Mouse (Mus musculus) urinary bladder, postnatal 14 days (tissue): ENCODE data around the gene Arhgap1.

ENCODE experiments used
- DNase-seq: peaks from one replicate; pipeline ENCODE4 v3.0.0; 2021; ENCODE audit warnings: low spot score

The Arhgap1 gene

GRCm38 (mm10) chr2:91696225-91696590, 46.5 kb downstream of the Arhgap1 start:
- no peak for DNase-seq

- DNase-seq: no peak
These were observed 49.6 kb downstream of the Arhgap1 start for GRCm38 (mm10) chr2:91699225-91699624.

DNA sequence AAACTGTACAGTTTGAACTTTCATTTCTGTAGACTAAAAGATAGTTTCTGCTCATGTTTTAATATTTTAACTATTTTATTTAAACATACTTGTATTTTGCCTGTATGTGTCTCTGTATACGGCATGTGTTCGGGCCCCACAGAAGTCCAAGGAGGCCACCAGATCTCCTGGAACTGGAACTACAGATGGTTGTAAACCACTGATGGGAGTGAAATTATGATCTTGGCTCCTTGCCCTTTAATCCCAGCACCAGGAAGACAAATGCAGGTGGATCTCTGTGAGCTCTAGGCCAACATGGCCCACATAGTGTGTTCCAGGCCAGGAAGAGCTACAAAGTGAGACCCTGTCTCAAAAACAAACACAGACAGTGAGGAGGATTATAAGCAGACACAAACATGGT, 51.7 kb downstream of the Arhgap1 start:
- DNase-seq: no peak

GRCm38 (mm10) chr2:91705736-91706135, 56.1 kb downstream of the Arhgap1 start:
- DNase-seq: no peak

- DNase-seq: no peak
These were observed 56.8 kb downstream of the Arhgap1 start for GRCm38 (mm10) chr2:91706456-91706855.

GRCm38 (mm10) chr2:91708361-91708760, 58.7 kb downstream of the Arhgap1 start:
- no peak for DNase-seq

- DNase-seq: peak; percentile 94
These were observed 60.9 kb downstream of the Arhgap1 start, which contains the start of the genes Atg13 and Harbi1 for GRCm38 (mm10) chr2:91710272-91711234. Atg13 (minus strand) TSS chr2:91710576. Harbi1 (plus strand) TSS chr2:91710852.

DNA sequence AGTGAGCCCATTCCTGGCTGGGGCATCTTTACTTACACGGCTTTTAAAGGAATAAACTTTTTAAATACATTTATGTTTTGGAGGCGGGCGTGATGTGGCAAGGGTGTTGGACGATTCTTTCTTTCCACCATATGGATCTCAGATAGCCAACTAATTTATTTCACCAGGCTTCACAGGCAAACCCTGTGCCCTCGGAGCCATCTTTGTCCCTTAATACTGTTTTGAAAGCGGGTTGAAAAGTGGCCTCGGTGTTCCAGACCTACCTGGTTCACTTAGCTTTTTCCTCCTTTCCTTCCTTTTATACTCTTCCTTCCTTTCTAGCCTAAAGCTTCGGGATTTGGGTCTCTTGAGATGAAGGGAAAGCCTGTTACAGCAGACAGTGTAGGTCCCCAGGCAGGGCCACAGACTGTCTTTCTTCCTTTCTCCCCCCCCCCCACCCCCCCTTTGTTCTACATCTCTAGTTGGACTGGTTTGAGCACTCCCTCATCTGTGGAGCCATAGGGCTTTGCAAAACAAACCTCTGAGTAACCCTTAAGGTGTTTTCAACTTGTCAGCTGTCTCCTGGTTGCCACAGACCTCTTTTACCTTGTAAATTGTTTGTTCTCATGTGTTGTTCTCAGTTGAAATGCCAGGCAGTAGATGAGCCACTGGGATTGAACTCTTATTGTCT, 61.7 kb downstream of the Arhgap1 start:
- DNase-seq: peak; percentile 17

GRCm38 (mm10) chr2:91714921-91715320, 65.3 kb downstream of the Arhgap1 start:
- no peak for DNase-seq

DNA sequence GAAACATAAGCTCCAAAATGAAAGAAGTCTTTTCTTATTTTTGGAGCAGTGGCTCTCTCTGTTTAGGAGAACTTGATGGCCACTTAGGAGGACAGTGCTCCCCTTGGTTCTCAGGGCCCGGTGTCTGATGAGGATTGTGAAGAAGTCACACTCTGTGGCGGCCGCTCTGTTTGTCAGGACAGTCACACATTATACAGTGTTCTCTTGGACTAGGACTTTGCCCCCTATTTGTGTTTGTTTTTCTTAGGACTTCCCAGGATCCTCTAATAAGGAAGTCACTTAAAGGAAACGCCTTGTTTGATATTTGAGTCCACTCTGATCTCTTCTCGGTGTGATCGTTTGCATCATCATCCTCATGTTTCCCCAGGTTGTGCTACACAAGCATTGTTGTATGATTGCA, 68.6 kb downstream of the Arhgap1 start:
- no peak for DNase-seq
